Mouse (Mus musculus) kidney, embryonic 16.5 days (tissue): ENCODE results near the gene Grb2. TPM values are rescaled to one million over a fixed set of nuclear protein-coding genes. Genes with fewer than 3 reads are reported as not detected.

Experiments
- ATAC-seq: fragments of 200-750 bp; cut with Nextera tagmentation; 2 replicates; pipeline ENCODE4 v1.8.0; 2017; ENCODE audit warnings: moderate TSS enrichment; ENCODE audit not compliant: low FRiP score, low TSS enrichment
- H3K27ac ChIP-seq: fragments of 300-500 bp; sonication (generic); 2 replicates; pipeline ENCODE4 v1.5.1; 2014; ENCODE audit warnings: low read length
- H3K27me3 ChIP-seq: fragments of 300-500 bp; sonication (generic); 2 replicates; pipeline ENCODE4 v1.6.1; 2014; ENCODE audit warnings: low read length, control low read depth, mixed read lengths; ENCODE audit not compliant: insufficient read depth
- H3K36me3 ChIP-seq: fragments of 300-500 bp; sonication (generic); 2 replicates; pipeline ENCODE4 v1.6.1; 2014; ENCODE audit warnings: low read length, control low read depth, mixed read lengths; ENCODE audit not compliant: insufficient read depth
- H3K4me1 ChIP-seq: fragments of 300-500 bp; sonication (generic); 2 replicates; pipeline ENCODE4 v1.6.1; 2014; ENCODE audit warnings: low read length, control low read depth, mixed read lengths; ENCODE audit not compliant: insufficient read depth
- H3K4me2 ChIP-seq: fragments of 300-500 bp; sonication (generic); replicated peaks from 2 replicates; pipeline ENCODE4 v1.6.1; 2014; ENCODE audit warnings: low read depth, low read length
- H3K4me3 ChIP-seq: fragments of 300-500 bp; sonication (generic); 2 replicates; pipeline ENCODE4 v1.5.1; 2014; ENCODE audit warnings: mild to moderate bottlenecking, low read length
- H3K9ac ChIP-seq: fragments of 300-500 bp; sonication (generic); replicated peaks from 2 replicates; pipeline ENCODE4 v1.6.1; 2014; ENCODE audit warnings: low read length
- H3K9me3 ChIP-seq: fragments of 300-500 bp; sonication (generic); 2 replicates; pipeline ENCODE4 v1.6.1; 2016; ENCODE audit warnings: low read length, control low read depth
- WGBS: fragments of 180-500 bp; shearing (Covaris S2); extraction: QIAGEN DNeasy Blood & Tissue Kit; methylation state at CpG from one replicate; pipeline ENCODE4 v1.1.7; 2014; 5-methylcytosine and 5-hydroxymethylcytosine counted together
- polyA plus RNA-seq: library from polyadenylated mRNA; unstranded; fragments of >200 nt; fragmentation: Nextera tagmentation; extraction: Ambion mirVana; gene quantifications from 2 replicates; pipeline ENCODE4 v1.2.1, GENCODE M21; 2015

The Grb2 gene
- polyA plus RNA-seq, 1 experiment from 2014 or later: 87.0 TPM

DNA sequence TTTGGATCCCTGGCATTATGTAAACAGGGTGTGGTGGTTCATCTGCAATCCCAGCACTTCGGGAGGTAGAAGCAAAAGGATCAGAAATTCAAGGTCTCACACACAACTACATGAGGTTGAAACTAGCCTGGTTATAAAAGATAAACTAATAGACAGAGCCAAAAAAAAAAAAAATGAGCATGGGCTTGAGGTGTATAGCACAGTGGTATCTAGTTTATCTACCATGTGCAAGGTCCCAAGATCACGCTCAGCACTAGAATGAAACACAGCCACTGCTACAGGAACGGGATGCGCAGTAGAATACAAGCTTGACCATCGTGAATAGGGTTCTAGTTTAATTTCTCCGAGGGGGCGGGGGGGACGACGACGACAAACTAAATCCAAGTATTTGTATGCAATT is 3.7 kb downstream of the Grb2 start:
- Histone ChIP-seq H3K27ac (no peak overlapping the region), H3K4me3 (no peak overlapping the region), H3K4me1 (peaks cover 20% of the 10 kb centered on the region), H3K9me3 (no peaks in the 10 kb centered on the region), H3K36me3 (no peaks in the 10 kb centered on the region), H3K27me3 (no peaks in the 10 kb centered on the region), H3K9ac (no peak overlapping the region), H3K4me2 (no peak overlapping the region)
- no peak for ATAC-seq
- WGBS: 91% methylated on average over 10 of the region's 10 CpGs

GRCm38 (mm10) chr11:115703466-115703865 is 4.9 kb downstream of the Grb2 start:
- H3K9me3 ChIP-seq: no peaks in the 10 kb centered on the region
- 88% methylated on average over 2 of the region's 2 CpGs for WGBS
- no peaks in the 10 kb centered on the region for H3K36me3 ChIP-seq
- no peak for ATAC-seq
- H3K27ac ChIP-seq: no peak overlapping the region
- H3K9ac ChIP-seq: no peak overlapping the region
- H3K4me1 ChIP-seq: peaks cover 31% of the 10 kb centered on the region
- H3K4me2 ChIP-seq: no peak overlapping the region
- no peaks in the 10 kb centered on the region for H3K27me3 ChIP-seq
- no peak overlapping the region for H3K4me3 ChIP-seq

GRCm38 (mm10) chr11:115698986-115699728 is 9.2 kb downstream of the Grb2 start:
- no peaks in the 10 kb centered on the region for H3K27me3 ChIP-seq
- no peaks in the 10 kb centered on the region for H3K9me3 ChIP-seq
- peaks cover 10% of the 10 kb centered on the region; the same call in 1 of the 2 replicates for H3K36me3 ChIP-seq
- peak overlapping the region; percentile 65 for H3K4me2 ChIP-seq
- ATAC-seq: peak; percentile 95
- H3K4me1 ChIP-seq: peaks cover 30% of the 10 kb centered on the region
- peak overlapping the region; percentile 49; the same call in 1 of the 2 replicates for H3K27ac ChIP-seq
- peak overlapping the region; percentile 71 for H3K9ac ChIP-seq
- peak overlapping the region; percentile 61 for H3K4me3 ChIP-seq
- 3% methylated on average over 17 of the region's 17 CpGs for WGBS

GRCm38 (mm10) chr11:115697722-115698121 is 10.7 kb downstream of the Grb2 start:
- 74% methylated on average over 3 of the region's 3 CpGs for WGBS
- Histone ChIP-seq H3K4me2 (no peak overlapping the region), H3K27me3 (no peaks in the 10 kb centered on the region), H3K36me3 (peaks cover 10% of the 10 kb centered on the region; the same call in 1 of the 2 replicates), H3K9me3 (no peaks in the 10 kb centered on the region), H3K4me3 (no peak overlapping the region), H3K9ac (no peak overlapping the region), H3K4me1 (peaks cover 30% of the 10 kb centered on the region), H3K27ac (no peak overlapping the region)
- ATAC-seq: no peak

- no peak for ATAC-seq
- Histone ChIP-seq H3K4me2 (no peak overlapping the region), H3K27ac (no peak overlapping the region), H3K4me3 (no peak overlapping the region), H3K9ac (no peak overlapping the region), H3K9me3 (no peaks in the 10 kb centered on the region), H3K36me3 (peaks cover 10% of the 10 kb centered on the region; the same call in 1 of the 2 replicates), H3K27me3 (no peaks in the 10 kb centered on the region), H3K4me1 (peaks cover 30% of the 10 kb centered on the region)
- 84% methylated on average over 2 of the region's 2 CpGs for WGBS
Observed at GRCm38 (mm10) chr11:115697091-115697490, 11.3 kb downstream of the Grb2 start.

- H3K4me1 ChIP-seq: peaks cover 30% of the 10 kb centered on the region
- H3K36me3 ChIP-seq: peaks cover 10% of the 10 kb centered on the region; the same call in 1 of the 2 replicates
- no peak overlapping the region for H3K27ac ChIP-seq
- H3K4me2 ChIP-seq: no peak overlapping the region
- ATAC-seq: no peak
- H3K9ac ChIP-seq: no peak overlapping the region
- no peaks in the 10 kb centered on the region for H3K27me3 ChIP-seq
- 56% methylated on average over 4 of the region's 4 CpGs for WGBS
- no peaks in the 10 kb centered on the region for H3K9me3 ChIP-seq
- no peak overlapping the region for H3K4me3 ChIP-seq
Observed at GRCm38 (mm10) chr11:115696471-115696870, 11.9 kb downstream of the Grb2 start.

DNA sequence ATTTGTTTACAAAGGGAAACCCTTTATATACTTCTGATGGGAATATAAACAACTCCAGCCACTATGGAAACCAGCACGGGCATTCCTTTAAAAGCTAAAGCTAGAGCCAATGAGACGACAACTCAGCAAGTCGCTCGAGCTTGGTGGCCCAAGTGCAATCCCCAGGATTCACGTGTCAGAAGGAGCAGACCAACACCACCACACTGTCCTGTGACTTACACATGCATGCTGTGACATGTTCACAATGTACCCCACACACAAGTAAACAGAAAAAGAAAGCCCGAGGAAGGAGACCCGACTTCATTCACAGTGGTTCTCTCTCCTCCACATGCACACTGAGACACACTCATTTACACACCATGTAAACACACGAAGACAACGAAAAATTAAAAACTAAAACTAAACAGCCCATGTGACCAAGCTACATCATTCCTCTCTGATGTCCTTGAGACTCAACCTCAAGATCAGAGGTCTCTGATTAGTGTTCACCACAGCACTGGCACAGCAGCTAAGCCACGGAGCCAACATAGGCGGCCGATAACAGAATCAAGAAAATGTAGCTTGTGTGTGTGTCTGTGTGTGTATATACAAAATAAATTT is 14.3 kb downstream of the Grb2 start:
- Histone ChIP-seq H3K36me3 (peaks cover 16% of the 10 kb centered on the region; the same call in 1 of the 2 replicates), H3K9ac (no peak overlapping the region), H3K27ac (no peak overlapping the region), H3K4me3 (no peak overlapping the region), H3K4me1 (peaks cover 15% of the 10 kb centered on the region), H3K27me3 (no peaks in the 10 kb centered on the region), H3K4me2 (no peak overlapping the region), H3K9me3 (no peaks in the 10 kb centered on the region)
- WGBS: 87% methylated on average over 12 of the region's 12 CpGs
- no peak for ATAC-seq

- Histone ChIP-seq H3K36me3 (peaks cover 17% of the 10 kb centered on the region; the same call in 1 of the 2 replicates), H3K4me1 (peaks cover 7% of the 10 kb centered on the region), H3K9ac (no peak overlapping the region), H3K27me3 (no peaks in the 10 kb centered on the region), H3K4me2 (no peak overlapping the region), H3K27ac (no peak overlapping the region), H3K9me3 (no peaks in the 10 kb centered on the region), H3K4me3 (no peak overlapping the region)
- ATAC-seq: no peak
- 28% methylated on average over 5 of the region's 5 CpGs for WGBS
Observed at GRCm38 (mm10) chr11:115692800-115693199, 15.6 kb downstream of the Grb2 start.

GRCm38 (mm10) chr11:115691976-115692375 is 16.4 kb downstream of the Grb2 start:
- ATAC-seq: no peak
- 86% methylated on average over 2 of the region's 2 CpGs for WGBS
- H3K4me2 ChIP-seq: no peak overlapping the region
- H3K36me3 ChIP-seq: peaks cover 9% of the 10 kb centered on the region; the same call in 1 of the 2 replicates
- peaks cover 3% of the 10 kb centered on the region; the same call in 1 of the 2 replicates for H3K4me1 ChIP-seq
- H3K27ac ChIP-seq: no peak overlapping the region
- no peaks in the 10 kb centered on the region for H3K27me3 ChIP-seq
- no peaks in the 10 kb centered on the region for H3K9me3 ChIP-seq
- no peak overlapping the region for H3K4me3 ChIP-seq
- H3K9ac ChIP-seq: no peak overlapping the region

GRCm38 (mm10) chr11:115691511-115691910 is 16.9 kb downstream of the Grb2 start:
- ATAC-seq: no peak
- Histone ChIP-seq H3K4me3 (no peak overlapping the region), H3K9ac (no peak overlapping the region), H3K9me3 (no peaks in the 10 kb centered on the region), H3K4me1 (no peaks in the 10 kb centered on the region), H3K36me3 (peaks cover 9% of the 10 kb centered on the region; the same call in 1 of the 2 replicates), H3K27me3 (no peaks in the 10 kb centered on the region), H3K27ac (no peak overlapping the region), H3K4me2 (no peak overlapping the region)
- 90% methylated on average over 5 of the region's 5 CpGs for WGBS
